Mouse (Mus musculus): ENCODE data around the gene Prmt7.

Gene Prmt7

DNA sequence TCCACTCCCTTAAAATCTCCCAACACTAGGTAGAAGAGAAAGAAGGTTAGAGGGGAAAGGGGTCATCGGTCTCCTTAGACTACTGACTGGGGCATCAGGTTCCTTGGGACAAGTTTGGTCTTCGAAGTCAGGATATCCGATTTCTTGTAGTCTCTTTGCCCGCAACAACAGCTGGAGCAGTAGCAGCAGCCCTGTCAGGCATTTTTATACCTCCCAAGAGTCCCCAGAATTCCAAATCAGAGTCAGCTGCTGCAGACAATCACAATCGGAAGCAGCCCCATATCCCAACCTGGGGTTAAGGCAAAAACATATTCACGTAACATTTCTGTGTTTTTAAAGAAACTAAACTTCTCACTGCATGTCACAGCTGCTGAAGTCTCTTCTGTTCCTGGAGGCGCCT lies 20.8 kb downstream of the Prmt7 start:
- DNase-seq: no peak

DNA sequence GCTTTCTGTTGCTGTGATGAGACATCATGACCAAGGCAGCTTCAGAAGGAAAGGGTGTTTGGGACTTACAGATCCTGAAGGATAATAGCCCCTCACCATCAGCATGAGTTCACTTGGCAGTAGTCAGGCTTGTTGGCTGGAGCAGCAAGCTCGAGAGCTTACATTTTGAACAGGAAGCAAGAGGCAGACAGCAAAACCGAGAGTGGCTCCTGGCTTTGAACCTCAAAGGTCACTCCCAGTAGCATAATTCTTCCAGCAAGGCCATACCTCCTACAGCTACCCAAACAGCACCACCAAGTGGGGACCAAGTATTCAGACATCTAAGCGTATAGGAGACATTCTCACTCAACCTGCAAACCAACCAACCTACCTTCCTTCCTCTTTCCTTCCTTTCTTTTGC lies 22.0 kb downstream of the Prmt7 start:
- no peak for DNase-seq

DNA sequence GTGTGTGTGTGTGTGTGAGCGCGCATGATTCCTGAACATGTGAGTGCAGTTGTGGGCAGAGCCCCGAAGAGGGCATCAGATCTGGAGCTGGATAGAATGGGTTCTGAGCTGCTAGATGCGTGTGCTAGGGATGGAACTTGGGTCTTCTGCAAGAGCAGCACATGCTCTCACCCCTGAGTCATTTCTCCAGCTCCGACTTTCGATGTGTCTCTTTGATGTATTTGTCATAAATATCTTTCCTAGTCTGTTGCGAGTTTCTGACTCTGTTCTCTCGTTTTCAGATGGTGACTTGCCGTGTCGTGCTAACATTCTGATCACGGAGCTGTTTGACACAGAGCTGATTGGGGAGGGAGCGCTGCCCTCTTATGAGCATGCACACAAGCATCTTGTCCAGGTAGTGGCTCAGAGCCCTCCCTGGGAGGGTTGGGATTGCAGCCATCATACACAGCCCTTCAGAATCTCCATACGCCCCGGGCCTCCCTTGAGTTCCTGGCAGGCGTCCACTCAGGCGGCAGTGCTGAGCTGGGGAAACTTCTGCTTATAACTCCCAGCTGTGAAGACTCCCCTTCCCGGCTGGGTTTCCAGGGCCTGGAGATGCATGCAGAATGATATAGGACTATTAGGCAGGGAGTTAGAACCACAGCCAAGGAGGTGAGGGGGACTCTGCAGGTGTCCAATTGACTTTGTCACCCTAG lies 24.0 kb downstream of the Prmt7 start:
- DNase-seq: no peak

DNA sequence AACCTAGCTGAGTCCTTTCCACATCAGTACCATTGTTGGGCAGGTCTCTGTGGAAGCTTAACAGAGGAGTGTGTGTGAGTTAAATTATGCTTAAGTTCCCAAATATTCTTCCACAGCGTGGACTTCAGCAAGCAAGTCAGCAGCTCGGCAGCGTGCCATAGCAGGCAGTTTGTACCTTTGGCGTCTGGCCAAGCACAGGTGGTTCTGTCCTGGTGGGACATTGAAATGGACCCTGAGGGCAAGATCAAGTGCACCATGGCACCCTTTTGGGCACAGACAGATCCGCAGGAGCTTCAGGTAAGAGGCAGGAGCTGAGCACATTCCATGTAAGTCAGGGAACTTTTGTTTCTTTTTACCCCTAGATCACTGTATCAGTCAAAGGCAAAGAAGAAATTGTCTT lies 26.4 kb downstream of the Prmt7 start:
- DNase-seq: no peak

DNA sequence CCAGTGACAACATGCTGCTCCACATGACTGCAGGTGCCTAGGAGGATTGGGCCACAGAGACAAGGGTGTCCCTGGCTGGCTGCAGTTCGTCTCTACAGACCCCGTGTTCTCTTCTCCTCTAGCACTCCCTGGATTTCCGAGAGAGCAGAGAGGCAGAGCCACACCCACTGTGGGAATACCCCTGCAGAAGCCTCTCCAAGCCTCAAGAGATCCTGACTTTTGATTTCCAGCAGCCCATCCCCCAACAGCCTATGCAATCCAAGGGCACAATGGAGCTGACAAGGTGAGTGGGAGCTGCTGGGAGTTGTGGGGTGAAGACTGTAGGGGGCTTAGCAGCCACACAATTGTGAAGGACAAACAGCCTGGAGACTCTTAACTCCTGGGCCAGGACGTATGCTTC lies 39.5 kb downstream of the Prmt7 start:
- DNase-seq: no peak

DNA sequence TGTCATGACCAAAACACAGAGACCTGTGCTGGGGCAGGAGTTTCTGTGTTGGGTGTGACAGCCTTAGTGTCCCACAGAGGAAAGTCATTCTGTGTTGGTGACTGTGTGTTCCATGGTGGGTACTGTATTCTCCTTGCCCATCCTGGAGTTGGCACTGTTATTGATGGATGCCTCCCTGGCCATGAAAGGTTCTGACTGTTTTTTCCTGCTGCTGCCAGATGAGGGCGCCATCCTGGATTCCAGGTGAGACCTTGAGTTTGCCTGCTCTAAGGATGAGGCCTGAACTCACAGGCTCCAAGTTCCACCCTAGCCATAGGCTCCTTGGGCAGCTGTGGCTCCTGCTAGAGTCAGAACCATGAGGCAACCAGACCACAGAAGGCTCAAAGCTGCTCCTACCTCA lies 47.4 kb downstream of the Prmt7 start:
- no peak for DNase-seq

DNA sequence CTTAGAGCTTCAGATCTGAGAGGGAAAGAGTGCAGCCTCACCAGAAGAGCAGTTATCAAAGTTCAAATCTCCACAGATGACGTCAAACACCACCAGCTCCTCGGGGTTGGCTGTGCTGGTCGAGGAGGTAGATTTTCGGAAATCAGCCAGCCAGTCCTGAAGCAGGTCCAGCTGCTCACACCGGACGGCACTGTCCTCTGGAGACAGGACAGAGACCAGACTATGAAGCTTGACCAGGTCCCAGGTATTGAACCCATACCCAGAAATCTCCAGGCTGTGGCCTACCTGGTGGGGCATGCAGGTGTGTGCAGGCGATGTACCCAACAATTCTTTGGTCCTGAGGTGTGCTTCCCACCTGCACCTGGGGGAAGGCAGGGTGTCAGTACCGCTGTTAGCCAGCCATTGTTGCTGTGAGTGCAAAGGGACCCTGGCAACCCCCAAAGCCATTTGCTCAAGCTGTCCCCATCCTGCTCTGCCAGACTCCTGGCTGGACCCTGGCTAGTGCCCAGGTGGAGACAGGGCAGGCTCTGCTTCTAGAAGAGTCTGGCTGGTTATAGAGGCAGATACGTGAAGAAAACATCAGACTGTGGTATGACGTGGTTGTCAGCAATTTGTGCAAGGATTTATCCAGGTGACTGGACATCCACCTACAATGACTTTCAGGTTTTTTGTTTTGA lies 49.0 kb downstream of the Prmt7 start:
- no peak for DNase-seq

DNA sequence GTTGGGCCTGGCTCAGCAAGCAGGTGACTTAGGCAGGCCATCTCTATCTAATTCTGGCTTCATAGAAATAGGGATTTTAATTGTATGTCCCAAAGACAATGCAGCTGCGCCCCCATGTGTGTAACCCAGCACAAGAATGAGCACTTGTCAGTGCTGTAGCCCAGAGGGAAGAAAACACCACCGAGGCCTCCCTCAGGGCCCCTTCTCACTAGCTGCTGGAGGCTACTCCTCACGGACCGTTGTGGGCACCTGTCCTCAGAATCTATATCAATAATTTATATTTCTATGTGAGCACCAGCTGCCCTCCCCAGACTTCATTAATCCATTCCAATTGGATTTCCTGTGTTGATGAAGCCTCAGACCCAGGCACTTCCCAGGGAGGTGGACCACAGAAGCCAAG lies 50.2 kb downstream of the Prmt7 start:
- DNase-seq: no peak

DNA sequence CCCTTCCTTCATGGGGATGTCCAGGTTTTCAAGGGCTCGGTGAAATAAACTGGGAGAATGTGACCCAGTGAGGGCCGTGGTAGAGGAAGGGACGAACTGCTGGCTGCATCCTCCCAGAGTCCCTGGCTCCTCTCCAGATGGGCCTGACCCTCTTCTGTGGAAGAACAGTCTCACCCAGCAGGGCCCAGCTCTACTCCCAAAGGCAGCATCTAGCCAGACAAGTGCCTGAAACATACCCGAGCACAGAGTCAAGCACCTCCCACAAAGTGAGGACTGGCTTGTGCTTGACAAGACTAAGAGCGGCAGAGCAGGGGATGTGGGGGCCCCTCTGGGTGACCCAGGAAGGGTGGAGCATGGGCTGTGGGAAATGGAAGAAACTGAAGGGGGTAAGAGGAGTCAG lies 51.6 kb downstream of the Prmt7 start:
- DNase-seq: no peak

DNA sequence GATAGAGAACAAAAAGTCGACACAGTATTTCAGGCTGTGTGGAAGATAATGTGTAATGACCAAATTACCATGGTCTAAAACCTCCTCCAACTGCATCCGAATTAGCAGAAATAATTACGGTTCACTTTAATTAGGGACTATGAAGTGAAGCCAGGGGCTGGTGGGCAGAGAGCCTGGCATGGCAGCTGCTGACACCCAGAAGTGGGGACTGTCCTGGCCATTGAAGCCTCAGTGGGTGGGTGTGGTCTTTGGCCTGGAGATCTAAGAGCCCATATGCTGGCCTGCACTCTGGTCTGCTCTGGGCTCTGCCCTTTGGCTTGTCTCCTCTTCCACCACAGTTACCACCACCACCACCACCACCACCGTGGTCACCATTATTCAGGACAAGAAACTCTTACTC lies 53.2 kb downstream of the Prmt7 start:
- no peak for DNase-seq

DNA sequence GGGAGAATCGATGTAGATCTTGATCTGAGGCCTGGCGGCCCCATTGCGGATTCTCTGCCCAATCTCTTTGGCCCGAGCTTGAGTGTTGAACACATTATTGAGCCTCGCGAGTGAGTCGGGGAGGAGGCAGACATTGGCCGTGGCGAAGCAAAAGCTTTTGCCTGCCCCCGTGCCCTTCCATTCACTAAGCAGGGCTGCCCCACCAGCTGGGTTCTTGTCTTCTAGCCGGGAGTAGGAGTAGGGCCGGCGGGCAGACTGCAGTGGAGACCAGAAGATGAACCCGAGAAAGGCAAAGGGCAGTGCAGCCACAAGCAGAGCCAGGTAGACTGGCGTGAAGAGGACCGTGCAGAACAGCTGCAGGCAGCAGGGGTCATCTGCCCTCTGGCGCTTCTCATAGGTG lies 54.7 kb downstream of the Prmt7 start:
- no peak for DNase-seq

DNA sequence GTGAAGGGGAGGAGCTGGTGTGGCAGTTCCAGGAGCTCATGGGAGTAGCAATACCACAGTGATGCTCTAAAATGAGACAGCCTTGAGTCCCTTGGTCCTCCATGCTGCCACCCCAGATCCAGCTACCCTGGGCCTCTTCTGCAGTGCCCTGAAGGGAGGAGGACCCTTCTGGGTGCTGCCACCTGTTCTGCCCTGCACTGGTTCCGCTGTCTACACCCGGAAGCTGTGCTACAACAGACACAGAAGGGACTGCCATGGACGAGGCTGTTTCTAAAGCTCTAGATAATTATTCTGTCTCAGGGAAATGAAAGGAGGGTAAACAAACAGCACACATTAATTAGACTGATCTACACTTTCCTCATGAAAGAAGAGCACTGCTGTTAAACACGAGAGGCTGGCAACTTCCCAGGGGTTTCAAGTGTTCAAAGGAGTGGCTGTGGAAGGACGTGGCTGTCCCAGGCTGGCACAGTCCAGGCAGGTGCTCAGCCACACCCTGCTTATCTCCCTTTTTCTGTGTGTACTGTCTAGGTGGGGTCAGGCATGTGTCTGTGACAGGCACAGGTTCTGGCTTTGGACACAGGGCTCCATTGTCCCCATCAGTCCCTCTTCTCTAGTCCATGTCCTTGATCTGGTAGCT lies 58.1 kb downstream of the Prmt7 start:
- no peak for DNase-seq

DNA sequence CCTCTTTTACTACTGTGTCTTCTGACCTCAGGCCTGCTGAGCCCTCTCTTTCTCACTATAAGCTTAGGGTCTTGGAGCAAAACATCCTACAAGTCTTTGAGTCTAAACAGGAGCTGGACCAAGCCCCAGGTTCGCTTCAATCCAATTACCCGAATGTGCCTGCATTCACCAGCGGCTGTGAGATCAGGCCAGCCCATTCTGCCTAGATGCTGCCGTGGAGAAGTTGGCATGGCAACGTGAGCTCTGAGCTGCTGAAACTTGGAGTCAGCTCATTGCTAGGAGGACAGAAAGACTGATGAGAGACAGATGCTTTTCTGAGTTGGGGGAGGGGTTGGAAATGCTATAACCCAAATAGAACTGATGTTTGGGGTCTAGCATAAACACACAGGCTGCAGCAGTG lies 60.1 kb downstream of the Prmt7 start:
- peak; percentile 74 for DNase-seq

DNA sequence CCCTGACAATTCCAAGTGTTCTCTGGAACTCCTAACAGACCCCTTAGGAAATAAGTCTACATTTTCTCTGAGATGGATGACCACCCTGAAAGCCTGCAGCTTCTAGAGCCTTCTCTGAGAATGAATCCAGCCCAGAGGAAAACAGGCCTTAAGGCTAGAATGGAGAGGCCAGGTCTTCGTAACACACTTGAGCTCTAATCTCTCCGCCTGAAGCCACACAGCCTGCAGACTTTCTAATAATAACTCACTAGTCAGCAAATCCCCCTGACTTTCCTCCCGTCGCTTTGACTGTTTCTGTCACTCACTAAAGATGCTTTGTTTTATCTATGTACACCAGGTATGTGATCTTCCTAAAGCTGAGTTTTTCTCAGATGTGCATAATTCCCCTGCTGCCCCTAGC lies 60.6 kb downstream of the Prmt7 start:
- DNase-seq: no peak

DNA sequence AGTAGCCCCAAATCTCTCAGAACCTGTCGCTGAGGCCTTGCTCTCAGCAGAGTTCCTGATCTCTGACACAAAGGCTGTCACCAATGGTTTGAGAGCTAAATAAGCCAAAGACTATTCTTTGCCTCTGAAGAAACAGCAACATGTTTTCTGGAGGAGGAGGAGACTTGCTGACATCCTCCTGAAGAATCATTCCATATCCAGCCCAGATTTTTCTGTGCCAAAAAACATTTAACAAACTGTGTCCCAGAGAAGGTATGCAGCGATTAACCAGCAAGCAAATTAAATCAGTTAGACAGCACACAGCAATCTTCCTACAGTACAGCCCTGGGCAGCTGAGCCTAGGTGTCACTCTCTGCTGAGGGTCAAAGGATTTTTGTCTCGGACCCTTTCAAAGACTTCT lies 62.7 kb downstream of the Prmt7 start:
- DNase-seq: no peak

DNA sequence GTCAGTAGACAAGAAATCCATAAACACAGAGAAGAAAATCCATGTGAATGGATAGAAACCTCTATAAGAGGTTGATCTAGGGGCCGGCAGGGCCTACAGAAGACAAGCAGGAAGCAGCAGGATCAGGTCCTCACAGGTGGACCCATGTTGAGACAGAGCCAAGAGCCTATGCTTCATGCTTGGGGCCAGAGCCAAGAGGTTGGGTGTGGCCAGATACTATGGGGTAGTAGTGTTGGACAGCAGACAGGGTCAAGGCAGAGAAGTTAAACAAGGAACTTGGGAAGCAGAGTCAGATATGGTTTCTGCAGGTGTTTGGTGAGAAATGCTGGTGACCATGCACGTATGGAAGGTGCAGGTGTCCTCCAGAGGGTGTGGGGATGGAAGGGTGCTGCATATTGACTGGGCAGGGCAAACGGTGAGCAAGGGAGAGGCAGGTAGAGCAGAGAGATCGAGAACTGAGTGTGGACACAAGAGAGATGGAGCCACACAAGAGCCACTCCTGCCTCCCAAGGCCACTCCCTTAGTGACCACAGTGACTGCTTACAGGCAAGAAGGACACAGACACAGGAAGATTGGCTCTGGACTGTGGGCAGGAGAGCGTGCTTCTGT lies 66.1 kb downstream of the Prmt7 start:
- no peak for DNase-seq

DNA sequence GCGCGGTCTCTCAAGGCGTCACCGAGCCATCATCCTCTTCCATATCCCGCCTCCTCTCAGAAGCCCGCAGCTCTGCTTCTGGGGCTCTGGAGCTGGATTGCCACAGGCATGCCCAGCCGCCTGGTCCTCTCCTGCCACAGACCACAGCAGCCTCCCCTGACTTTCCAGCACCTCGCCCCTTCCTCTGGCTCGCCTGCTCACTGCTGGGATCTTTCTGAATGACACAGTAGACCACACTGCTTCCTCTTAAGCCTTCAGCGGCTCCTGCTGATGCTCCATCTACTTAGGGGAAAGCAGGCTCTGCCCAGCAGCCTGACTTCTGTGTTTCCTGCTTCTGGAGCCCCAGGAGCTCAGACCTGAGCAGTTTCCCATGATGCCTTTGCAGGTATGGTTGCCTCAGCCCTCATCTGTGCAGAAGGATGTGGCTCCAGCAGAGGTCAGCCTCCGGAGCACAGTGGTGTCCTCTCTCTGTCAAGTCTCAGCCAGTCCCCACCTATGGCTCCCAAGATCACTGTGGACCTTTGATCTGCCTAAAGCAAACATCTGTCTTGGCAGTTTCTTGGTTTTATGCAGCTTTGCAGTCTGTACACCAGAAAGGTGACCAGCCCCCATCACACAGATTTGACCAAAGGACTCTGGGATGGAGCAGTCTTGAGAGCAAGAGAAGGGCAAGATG lies 67.8 kb downstream of the Prmt7 start:
- no peak for DNase-seq

DNA sequence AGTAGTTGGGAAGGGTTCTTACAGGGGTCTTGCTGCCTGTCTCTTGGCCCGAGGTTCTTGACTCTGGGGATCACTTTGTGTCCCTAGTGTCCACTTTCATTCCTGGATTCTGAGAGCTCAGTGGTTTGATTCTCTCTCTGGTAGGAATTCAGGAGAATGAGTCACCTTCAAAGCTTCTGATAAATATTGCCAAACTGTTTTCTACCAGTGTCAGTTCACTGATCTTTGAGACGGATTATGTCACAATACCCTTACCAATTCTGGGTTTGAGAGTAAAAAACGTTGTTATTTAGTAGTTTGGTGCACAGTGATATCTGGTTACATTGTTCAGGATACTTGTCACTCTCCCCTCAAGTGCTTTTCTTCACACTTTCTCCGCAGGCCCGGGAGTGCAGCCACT lies 69.4 kb downstream of the Prmt7 start:
- no peak for DNase-seq

DNA sequence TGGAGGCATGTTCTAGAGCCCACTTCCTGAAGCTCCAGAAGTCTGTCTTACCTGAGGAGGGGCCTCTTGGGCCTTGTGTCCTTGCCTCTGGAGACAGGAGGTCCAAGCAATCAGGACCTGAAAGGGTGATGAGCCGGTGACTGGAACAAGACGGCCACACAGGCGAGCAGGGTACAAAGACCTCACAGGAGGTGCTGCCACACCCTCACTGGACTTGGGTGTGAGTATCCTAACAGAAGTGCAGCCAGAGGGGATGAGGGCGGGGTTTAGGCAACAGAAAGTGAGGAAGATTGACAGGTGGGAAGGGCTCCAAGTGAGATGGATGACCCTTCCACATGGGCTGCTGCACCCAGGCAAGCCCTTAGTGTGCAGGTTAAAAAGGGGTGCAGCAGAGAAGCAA lies 70.1 kb downstream of the Prmt7 start:
- DNase-seq: no peak

DNA sequence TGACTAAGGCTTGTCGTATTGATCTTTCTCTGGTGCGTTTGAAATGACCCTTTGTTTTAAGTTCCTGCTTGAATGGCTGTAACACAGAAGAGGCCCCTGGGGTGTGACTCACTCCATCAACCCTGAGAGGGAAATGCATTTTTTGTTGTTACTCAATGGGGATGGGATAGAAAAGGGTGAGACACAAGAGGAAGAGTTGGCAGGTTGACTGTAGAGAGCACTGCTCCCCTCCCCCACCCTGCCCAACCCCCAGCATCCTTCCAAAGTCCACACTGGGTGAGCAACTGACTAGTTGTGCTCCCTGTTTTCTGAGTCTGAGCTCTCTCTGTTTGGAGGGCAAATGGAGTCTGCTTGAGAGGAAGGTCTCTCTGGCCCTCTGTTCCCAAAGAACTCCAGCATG lies 76.7 kb downstream of the Prmt7 start:
- DNase-seq: no peak

DNA sequence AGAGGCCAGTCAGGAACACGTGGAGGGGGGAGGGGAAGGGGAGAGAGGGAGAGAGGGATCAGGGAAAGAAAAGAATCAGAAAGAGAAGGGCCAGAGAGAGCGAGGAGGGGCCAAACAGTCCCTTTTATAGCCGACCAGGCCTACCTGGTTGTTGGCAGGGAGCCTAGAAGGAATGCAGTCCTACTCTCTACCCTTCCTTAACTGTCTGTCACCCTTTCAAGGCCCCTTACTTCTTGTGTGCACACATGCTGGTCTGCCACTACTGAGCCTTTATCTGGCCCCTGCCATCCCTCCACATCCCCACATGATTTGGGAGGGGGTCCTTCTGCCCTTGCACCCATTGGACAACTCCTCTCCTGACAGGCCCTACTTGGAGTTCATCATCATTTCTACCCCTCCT lies 78.0 kb downstream of the Prmt7 start:
- DNase-seq: no peak

DNA sequence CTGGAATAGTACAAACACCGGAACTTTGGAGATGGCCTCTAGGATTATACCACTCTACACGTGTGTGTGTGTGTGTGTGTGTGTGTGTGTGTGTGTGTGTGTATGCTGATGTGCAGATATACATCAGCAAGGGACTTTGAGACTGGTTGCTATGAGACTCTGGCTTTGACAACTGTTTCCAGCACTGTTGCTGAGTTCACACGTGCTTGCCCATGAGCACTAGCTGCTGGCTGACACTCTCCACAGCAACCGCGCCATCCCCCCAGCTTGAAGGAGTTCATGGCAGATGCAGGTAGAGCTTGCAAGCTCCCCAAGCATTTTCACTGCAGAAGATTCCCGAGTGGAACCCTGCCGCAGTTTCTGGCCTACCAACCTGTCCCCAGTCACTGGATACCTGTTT lies 78.7 kb downstream of the Prmt7 start:
- DNase-seq: no peak

All from right cerebral cortex, postnatal 25 days (tissue).